Mouse (Mus musculus): ENCODE measurements around the gene Mrps27.

GRCm38 (mm10) chr13:99378223-99378622 is 33.6 kb downstream of the Mrps27 start:
- TF ChIP-seq CTCF (IDR thresholded peaks at IDR 0.05; ENCODE audit: low read depth) (no peak), EP300 (IDR thresholded peaks at IDR 0.05; ENCODE audit: low read depth) (no peak)

Data from heart, postnatal 0 days (tissue).